Mouse (Mus musculus) CH12.LX (cell line): ENCODE results near the gene Fbll1.
"Not testable (repeated sequence)": the region's sequence is repeated elsewhere in the genome, so short reads cannot be mapped to it uniquely, and the experiment has no call there.

Experiments
- CTCF ChIP-seq, 2 experiments: IDR thresholded peaks in 1 of 2; conservative IDR thresholded peaks in 1 of 2; 2 replicates each; pipeline ENCODE4 v1.5.1; 2011 to 2012; ENCODE audit warnings: low read depth in 2 of 2, low read length in 2 of 2, improper control_type of control experiment in 1 of 2, inconsistent platforms in 1 of 2, mild to moderate bottlenecking in 1 of 2, moderate library complexity in 1 of 2
- E2F4 ChIP-seq: IDR thresholded peaks from 2 replicates; pipeline ENCODE4 v1.6.1; 2011; ENCODE audit warnings: low read depth, low read length, improper control_type of control experiment; ENCODE audit not compliant: insufficient replicate concordance
- USF1 ChIP-seq: IDR thresholded peaks from 2 replicates; pipeline ENCODE4 v1.6.1; 2014; ENCODE audit warnings: low read depth, mild to moderate bottlenecking, inconsistent platforms, low read length, improper control_type of control experiment

GRCm38 (mm10) chr11:35792800-35793199 is 5.9 kb downstream of the Fbll1 start:
- TF ChIP-seq USF1; E2F4; CTCF (conservative IDR thresholded peaks at IDR 0.05 in 1 of 2, IDR thresholded peaks at IDR 0.05 in 1 of 2; ENCODE audit: low read depth in 2 of 2, low read length in 2 of 2): not testable (repeated sequence)
